Mouse (Mus musculus) embryo, embryonic 9.5 days (tissue): ENCODE measurements around the gene Pttg1.

Experiments used
- DNase-seq: peaks from one replicate; pipeline ENCODE4 v3.0.0-alpha.2; 2017; ENCODE audit errors: extremely low spot score

Pttg1 gene

DNA sequence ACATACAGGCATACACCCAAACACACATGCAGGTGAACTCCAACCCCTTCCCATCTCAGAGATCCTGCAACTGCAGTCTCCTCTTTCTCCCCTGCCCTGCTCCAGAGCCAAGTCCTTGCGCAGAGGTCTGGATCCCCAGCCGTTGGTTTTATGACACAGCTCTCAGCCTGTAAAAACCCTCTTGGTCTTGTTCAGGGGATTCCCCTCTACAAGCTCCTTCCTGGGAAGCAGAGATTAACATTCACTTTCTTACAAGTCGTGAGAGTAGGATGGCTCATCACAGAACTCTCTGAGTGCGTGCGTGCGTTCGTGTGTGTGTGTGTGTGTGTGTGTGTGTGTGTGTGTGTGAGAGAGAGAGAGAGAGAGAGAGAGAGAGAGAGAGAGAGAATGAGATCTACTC is 15.8 kb downstream of the Pttg1 start:
- DNase-seq: no peak

DNA sequence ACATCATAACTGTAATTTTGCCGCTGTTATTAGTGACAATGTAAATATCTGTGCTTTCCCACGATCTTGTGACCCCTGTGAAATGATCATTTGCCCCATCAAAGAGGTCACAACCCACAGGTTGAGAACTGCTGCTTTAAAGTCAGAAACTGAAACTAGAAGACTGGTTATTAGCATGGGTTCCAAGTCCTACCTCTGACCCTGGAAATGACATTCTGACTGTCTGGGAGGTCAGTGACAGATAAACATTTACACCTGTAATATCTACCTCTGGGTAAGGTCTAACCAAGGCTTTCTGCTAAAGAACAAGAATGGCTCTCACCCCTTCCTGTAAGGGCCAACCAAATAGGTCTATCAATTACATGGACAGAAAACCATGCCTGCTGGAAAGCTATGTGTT is 17.2 kb downstream of the Pttg1 start:
- no peak for DNase-seq

- DNase-seq: no peak
These were observed 21.8 kb downstream of the Pttg1 start for GRCm38 (mm10) chr11:43404150-43404807.

GRCm38 (mm10) chr11:43400131-43400530 is 25.9 kb downstream of the Pttg1 start:
- DNase-seq: no peak

GRCm38 (mm10) chr11:43399297-43399696 is 26.8 kb downstream of the Pttg1 start:
- DNase-seq: peak; percentile 9

- no peak for DNase-seq
These were observed 29.4 kb downstream of the Pttg1 start for GRCm38 (mm10) chr11:43396672-43397071.

- no peak for DNase-seq
These were observed 29.8 kb downstream of the Pttg1 start for GRCm38 (mm10) chr11:43396246-43396645.

GRCm38 (mm10) chr11:43395073-43395948 is 30.7 kb downstream of the Pttg1 start:
- no peak for DNase-seq

DNA sequence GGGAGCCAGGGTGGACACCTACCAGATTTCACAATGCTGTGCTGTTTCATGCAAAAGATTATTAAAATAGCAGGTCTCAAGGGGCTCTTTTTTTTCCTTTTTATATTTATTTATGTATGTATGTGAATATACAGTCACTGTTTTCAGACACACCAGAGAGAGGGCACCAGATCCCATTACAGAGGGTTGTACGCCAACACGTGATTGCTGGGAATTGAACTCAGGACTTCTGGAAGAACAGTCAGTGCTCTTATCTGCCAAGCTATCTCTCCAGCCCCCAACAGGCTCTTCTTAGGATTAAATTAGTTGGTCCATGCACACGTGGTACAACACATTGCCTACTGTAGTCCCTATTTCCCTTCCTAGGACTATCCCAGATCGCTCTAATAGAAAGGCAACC is 32.7 kb downstream of the Pttg1 start:
- DNase-seq: no peak

- DNase-seq: no peak
These were observed 33.3 kb downstream of the Pttg1 start for GRCm38 (mm10) chr11:43392757-43393156.

GRCm38 (mm10) chr11:43389118-43389517 is 36.9 kb downstream of the Pttg1 start:
- no peak for DNase-seq

- DNase-seq: no peak
These were observed 37.6 kb downstream of the Pttg1 start for GRCm38 (mm10) chr11:43388122-43389097.

GRCm38 (mm10) chr11:43387004-43387880 is 38.8 kb downstream of the Pttg1 start:
- no peak for DNase-seq

GRCm38 (mm10) chr11:43385716-43386115 is 40.3 kb downstream of the Pttg1 start:
- no peak for DNase-seq

GRCm38 (mm10) chr11:43385055-43385649 is 40.9 kb downstream of the Pttg1 start:
- DNase-seq: peak; percentile 71

- no peak for DNase-seq
These were observed 42.5 kb downstream of the Pttg1 start for GRCm38 (mm10) chr11:43383581-43383980.

- no peak for DNase-seq
These were observed 45.1 kb downstream of the Pttg1 start for GRCm38 (mm10) chr11:43380901-43381300.

GRCm38 (mm10) chr11:43379911-43380485 is 46.1 kb downstream of the Pttg1 start:
- no peak for DNase-seq

GRCm38 (mm10) chr11:43379488-43379887 is 46.6 kb downstream of the Pttg1 start:
- DNase-seq: no peak
